Mouse (Mus musculus) cerebellum, adult 2 months (tissue): Measurements from ENCODE around the gene Syt2.

ENCODE experiments used
- CTCF ChIP-seq: fragments of 200-500 bp; IDR thresholded peaks from 2 replicates; pipeline ENCODE4 v1.5.1; 2011; ENCODE audit warnings: low read depth, mild to moderate bottlenecking, control low read depth, low read length, moderate library complexity, borderline replicate concordance; ENCODE audit not compliant: insufficient read depth
- POLR2A ChIP-seq: fragments of 200-500 bp; IDR thresholded peaks from 2 replicates; pipeline ENCODE4 v1.6.1; 2011; ENCODE audit warnings: low read length, control low read depth, borderline replicate concordance; ENCODE audit not compliant: insufficient read depth

GRCm38 (mm10) chr1:134653603-134654257 lies 7.3 kb downstream of the Syt2 start:
- TF ChIP-seq CTCF = no peak
- no peak for TF ChIP-seq POLR2A
